Mouse (Mus musculus) lung, postnatal 4 days (tissue): Measurements from ENCODE around the gene Tsc22d4.

Source experiments
- DNase-seq, 2 experiments: peaks; one replicate each; pipeline ENCODE4 v3.0.0; 2021

Tsc22d4 gene

GRCm38 (mm10) chr5:137745214-137746171 is at the start of gene Tsc22d4:
Gene Tsc22d4 (plus strand): TSS chr5:137745730.
- DNase-seq = peak; percentile 95

- DNase-seq = no peak
These were observed 49.6 kb upstream of the Tsc22d4 start for GRCm38 (mm10) chr5:137695930-137696329.

- DNase-seq = no peak
These were observed 46.5 kb upstream of the Tsc22d4 start for GRCm38 (mm10) chr5:137699080-137699479.

GRCm38 (mm10) chr5:137699850-137700249 is 45.7 kb upstream of the Tsc22d4 start:
- no peak for DNase-seq

GRCm38 (mm10) chr5:137705242-137705641 is 40.3 kb upstream of the Tsc22d4 start:
- no peak for DNase-seq

- peak; percentile 89 to 93 for DNase-seq
These were observed 38.5 kb upstream of the Tsc22d4 start for GRCm38 (mm10) chr5:137706913-137707633.

GRCm38 (mm10) chr5:137713454-137713853 is 32.1 kb upstream of the Tsc22d4 start:
- no peak for DNase-seq

- DNase-seq = no peak
These were observed 29.8 kb upstream of the Tsc22d4 start for GRCm38 (mm10) chr5:137715685-137716084.

- DNase-seq = no peak
These were observed 27.3 kb upstream of the Tsc22d4 start for GRCm38 (mm10) chr5:137718020-137718790.

GRCm38 (mm10) chr5:137719088-137719487 is 26.4 kb upstream of the Tsc22d4 start:
- DNase-seq = no peak

GRCm38 (mm10) chr5:137720558-137721164 is 24.9 kb upstream of the Tsc22d4 start:
- peak in 1 of 2 experiments; percentile 50 for DNase-seq

- DNase-seq = no peak
These were observed 21.7 kb upstream of the Tsc22d4 start for GRCm38 (mm10) chr5:137723840-137724239.

GRCm38 (mm10) chr5:137726767-137727166 is 18.8 kb upstream of the Tsc22d4 start:
- DNase-seq = no peak

- no peak for DNase-seq
These were observed 11.8 kb upstream of the Tsc22d4 start for GRCm38 (mm10) chr5:137733638-137734288.

- no peak for DNase-seq
These were observed 11.1 kb upstream of the Tsc22d4 start for GRCm38 (mm10) chr5:137734289-137735061.

- no peak for DNase-seq
These were observed 8.1 kb upstream of the Tsc22d4 start for GRCm38 (mm10) chr5:137737400-137737940.

GRCm38 (mm10) chr5:137738516-137738915 is 7.0 kb upstream of the Tsc22d4 start:
- no peak for DNase-seq

GRCm38 (mm10) chr5:137739471-137739870 is 6.1 kb upstream of the Tsc22d4 start:
- DNase-seq = peak in 1 of 2 experiments; percentile 3

GRCm38 (mm10) chr5:137740506-137740905 is 5.0 kb upstream of the Tsc22d4 start:
- peak in 1 of 2 experiments; percentile 4 for DNase-seq

- DNase-seq = peak; percentile 84 to 85
These were observed 4.3 kb upstream of the Tsc22d4 start, which contains the start of gene Nyap1 for GRCm38 (mm10) chr5:137741023-137741931. Gene Nyap1 (minus strand): TSS chr5:137741607.
